Mouse (Mus musculus) liver, adult 2 months (tissue): ENCODE data around the gene Nek7.

Experiments used
- CTCF ChIP-seq: fragments of 200-500 bp; IDR thresholded peaks from 2 replicates; pipeline ENCODE4 v1.5.1; 2011; ENCODE audit warnings: low read depth, low read length, control low read depth
- POLR2A ChIP-seq: fragments of 200-500 bp; IDR thresholded peaks from 2 replicates; pipeline ENCODE4 v1.6.1; 2011; ENCODE audit warnings: low read length, control low read depth; ENCODE audit not compliant: insufficient read depth; ENCODE audit errors: extremely low read depth

GRCm38 (mm10) chr1:138619996-138620461, at the start of gene Nek7:
- TF ChIP-seq POLR2A (no peak), CTCF (peak; percentile 38)
